Mouse (Mus musculus): ENCODE measurements at regions not wholly inside any gene's neighbourhood (a gene's known extent, or its start where the extent isn't known, plus 50 kb on each side); places are given as distances from the start of the nearest gene placed in this dataset.

DNA sequence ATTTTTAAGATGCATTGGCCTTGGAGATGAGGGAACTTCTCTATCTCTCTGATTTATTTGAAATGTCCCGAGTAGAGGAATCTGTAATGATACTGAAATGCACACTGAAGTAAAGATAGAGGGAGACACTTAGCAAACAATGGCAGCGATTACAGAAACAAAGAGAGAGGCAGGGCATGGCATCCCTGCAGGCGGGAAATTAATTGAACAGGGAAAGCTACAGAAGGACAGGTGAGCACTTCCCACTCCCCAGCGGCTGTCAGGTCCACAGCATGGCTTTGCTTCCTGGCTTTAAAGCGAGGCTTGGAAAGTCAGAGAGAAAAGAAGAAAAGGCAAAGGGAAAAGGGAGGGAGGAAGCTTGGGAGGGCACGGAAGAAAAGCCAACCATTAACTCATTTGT, 125.3 kb upstream of the Cnr1 start:
- no peak for TF ChIP-seq CTCF (IDR thresholded peaks at IDR 0.05)
- no peak for TF ChIP-seq POLR2A (IDR thresholded peaks at IDR 0.05; ENCODE audit: insufficient read depth, low read depth, low read length)
